Mouse (Mus musculus): ENCODE results near the gene Tmeff1.

The Tmeff1 gene

GRCm38 (mm10) chr4:48584421-48585240, at the start of gene Tmeff1:
Gene Tmeff1 (plus strand): TSS chr4:48585174.
- peak in 1 of 2 experiments; percentile 13 for DNase-seq

- no peak for DNase-seq
Observed at GRCm38 (mm10) chr4:48536275-48536674, 48.7 kb upstream of the Tmeff1 start.

GRCm38 (mm10) chr4:48537024-48537423, 48.0 kb upstream of the Tmeff1 start:
- DNase-seq, result no peak

GRCm38 (mm10) chr4:48538581-48538980, 46.4 kb upstream of the Tmeff1 start:
- no peak for DNase-seq

GRCm38 (mm10) chr4:48539841-48540575, 45.0 kb upstream of the Tmeff1 start, which contains the start of gene Msantd3:
Gene Msantd3 (plus strand): TSS chr4:48539935.
- peak; percentile 47 to 58 for DNase-seq

- peak; percentile 55 to 59 for DNase-seq
Observed at GRCm38 (mm10) chr4:48540576-48541111, 44.3 kb upstream of the Tmeff1 start.

GRCm38 (mm10) chr4:48541526-48542250, 43.3 kb upstream of the Tmeff1 start:
- DNase-seq, result no peak

GRCm38 (mm10) chr4:48542351-48542750, 42.6 kb upstream of the Tmeff1 start:
- DNase-seq, result no peak

- DNase-seq, result no peak
Observed at GRCm38 (mm10) chr4:48543071-48543865, 41.7 kb upstream of the Tmeff1 start.

- no peak for DNase-seq
Observed at GRCm38 (mm10) chr4:48544141-48544540, 40.8 kb upstream of the Tmeff1 start.

GRCm38 (mm10) chr4:48545966-48546365, 39.0 kb upstream of the Tmeff1 start:
- DNase-seq, result no peak

- no peak for DNase-seq
Observed at GRCm38 (mm10) chr4:48546568-48547496, 38.1 kb upstream of the Tmeff1 start.

- DNase-seq, result peak; percentile 36 to 43
Observed at GRCm38 (mm10) chr4:48548393-48549045, 36.5 kb upstream of the Tmeff1 start.

GRCm38 (mm10) chr4:48549661-48550060, 35.3 kb upstream of the Tmeff1 start:
- no peak for DNase-seq

GRCm38 (mm10) chr4:48552486-48553064, 32.4 kb upstream of the Tmeff1 start:
- no peak for DNase-seq

GRCm38 (mm10) chr4:48554132-48554531, 30.8 kb upstream of the Tmeff1 start:
- DNase-seq, result no peak

GRCm38 (mm10) chr4:48555729-48556128, 29.2 kb upstream of the Tmeff1 start:
- DNase-seq, result peak; percentile 42 to 53

- DNase-seq, result no peak
Observed at GRCm38 (mm10) chr4:48559652-48560051, 25.3 kb upstream of the Tmeff1 start.

- DNase-seq, result no peak
Observed at GRCm38 (mm10) chr4:48561824-48562223, 23.1 kb upstream of the Tmeff1 start.

GRCm38 (mm10) chr4:48564962-48565361, 20.0 kb upstream of the Tmeff1 start:
- no peak for DNase-seq
